Mouse (Mus musculus) embryonic facial prominence, embryonic 11.5 days (tissue): ENCODE results near the gene Akap4. TPM values are rescaled to one million over a fixed set of nuclear protein-coding genes. Genes with fewer than 3 reads are reported as not detected.

Experiments used
- ATAC-seq: fragments of 200-750 bp; cut with Nextera tagmentation; replicated peaks from 2 replicates; pipeline ENCODE4 v1.8.0; 2017; ENCODE audit warnings: low read depth; ENCODE audit not compliant: insufficient number of reproducible peaks, low FRiP score, low TSS enrichment
- DNase-seq: peaks from one replicate; pipeline ENCODE4 v3.0.0-alpha.2; 2015; ENCODE audit warnings: low spot score
- H3K27ac ChIP-seq: fragments of 300-500 bp; sonication (generic); replicated peaks from 2 replicates; pipeline ENCODE4 v1.5.1; 2014; ENCODE audit warnings: mild to moderate bottlenecking, low read depth, low read length, control low read depth
- H3K27me3 ChIP-seq: fragments of 300-500 bp; sonication (generic); 2 replicates; pipeline ENCODE4 v1.6.1; 2014; ENCODE audit warnings: mild to moderate bottlenecking, low read length, moderate library complexity, mixed read lengths; ENCODE audit not compliant: control insufficient read depth, insufficient read depth
- H3K36me3 ChIP-seq: fragments of 300-500 bp; sonication (generic); replicated peaks from 2 replicates; pipeline ENCODE4 v1.6.1; 2014; ENCODE audit warnings: low read depth, mild to moderate bottlenecking, low read length, moderate library complexity, mixed read lengths; ENCODE audit not compliant: control insufficient read depth, insufficient read depth
- H3K4me1 ChIP-seq: fragments of 300-500 bp; sonication (generic); 2 replicates; pipeline ENCODE4 v1.6.1; 2014; ENCODE audit warnings: low read length, mixed read lengths; ENCODE audit not compliant: control insufficient read depth, insufficient read depth
- H3K4me2 ChIP-seq: fragments of 300-500 bp; sonication (generic); 2 replicates; pipeline ENCODE4 v1.6.1; 2014; ENCODE audit warnings: low read depth, mild to moderate bottlenecking, control low read depth, low read length, moderate library complexity
- H3K4me3 ChIP-seq: fragments of 300-500 bp; sonication (generic); 2 replicates; pipeline ENCODE4 v1.5.1; 2014; ENCODE audit warnings: low read depth, low read length, control low read depth
- H3K9ac ChIP-seq: fragments of 300-500 bp; sonication (generic); replicated peaks from 2 replicates; pipeline ENCODE4 v1.6.1; 2014; ENCODE audit warnings: mild to moderate bottlenecking, control low read depth, low read length
- H3K9me3 ChIP-seq: fragments of 300-500 bp; sonication (generic); replicated peaks from 2 replicates; pipeline ENCODE4 v1.6.1; 2016; ENCODE audit warnings: mild to moderate bottlenecking, low read length, inconsistent platforms, mixed read lengths; ENCODE audit not compliant: control insufficient read depth
- WGBS: fragments of 180-500 bp; shearing (Covaris S2); extraction: QIAGEN DNeasy Blood & Tissue Kit; methylation state at CpG from one replicate; pipeline ENCODE4 v1.1.7; 2014; 5-methylcytosine and 5-hydroxymethylcytosine counted together
- polyA plus RNA-seq: library from polyadenylated mRNA; unstranded; fragments of >200 nt; fragmentation: Nextera tagmentation; extraction: Ambion mirVana; gene quantifications from 2 replicates; pipeline ENCODE4 v1.2.1, GENCODE M21; 2014

Akap4 gene
- polyA plus RNA-seq, result not detected in 2 replicates

DNA sequence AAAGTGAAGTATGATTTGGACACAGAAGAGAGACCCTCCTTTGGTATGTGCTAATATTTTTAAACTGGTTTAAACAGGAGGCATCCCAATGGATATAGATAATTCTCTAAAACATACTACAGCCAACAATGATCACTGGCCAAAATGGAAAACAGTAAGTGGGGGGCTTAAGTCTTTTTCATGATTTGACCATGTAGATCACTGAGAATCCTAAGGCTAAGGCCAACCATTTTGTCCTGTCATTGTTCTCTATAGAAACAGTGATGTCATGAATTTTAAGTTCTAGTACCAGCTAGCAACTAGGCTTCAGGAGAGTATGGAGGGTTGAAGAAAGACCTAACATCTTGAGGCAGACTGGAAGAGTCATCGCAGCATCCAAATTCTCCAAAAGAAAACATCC, at the start of gene Akap4:
Gene Akap4, plus strand, starts transcription at position 301 of the 400 bp plus-strand sequence.
- H3K9me3 ChIP-seq, result no peaks in the 10 kb centered on the region
- no peaks in the 10 kb centered on the region for H3K27me3 ChIP-seq
- no peak within 1 kb of the TSS for H3K27ac ChIP-seq
- DNase-seq (no peak), ATAC-seq (no peak)
- no peaks in the 10 kb centered on the region for H3K4me1 ChIP-seq
- H3K9ac ChIP-seq, result no peak within 1 kb of the TSS
- no peaks in the 10 kb centered on the region for H3K36me3 ChIP-seq
- 96% methylated on average over 1 of the region's 1 CpGs for WGBS
- H3K4me3 ChIP-seq, result no peak within 1 kb of the TSS
- H3K4me2 ChIP-seq, result no peak within 1 kb of the TSS

DNA sequence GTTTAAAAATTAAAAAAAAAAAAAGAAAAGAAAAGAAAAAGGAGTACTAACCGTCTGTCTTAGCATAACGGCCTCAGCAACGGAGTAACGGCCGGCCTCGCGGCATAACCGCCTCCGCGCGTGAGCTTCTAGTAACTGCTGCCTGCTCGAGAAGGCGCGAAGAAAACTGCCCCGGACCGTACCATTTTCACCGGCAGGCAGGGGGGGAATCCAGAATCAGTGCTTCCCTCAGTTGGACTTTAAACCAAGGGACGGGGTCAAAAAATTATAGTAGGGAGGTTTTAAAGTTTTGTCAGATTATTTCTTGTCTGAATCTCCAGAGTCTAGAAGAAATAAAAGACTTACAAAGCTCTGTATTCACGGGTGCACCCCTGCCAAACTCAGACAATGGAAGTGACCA, 25.8 kb upstream of the Akap4 start, which contains the start of gene Ccnb3:
Gene Ccnb3, minus strand, starts transcription at position 101 of the 400 bp plus-strand sequence.
- no peak within 1 kb of the TSS for H3K4me2 ChIP-seq
- H3K9me3 ChIP-seq, result no peaks in the 10 kb centered on the region
- no peaks in the 10 kb centered on the region for H3K4me1 ChIP-seq
- no peak within 1 kb of the TSS for H3K9ac ChIP-seq
- no peaks in the 10 kb centered on the region for H3K36me3 ChIP-seq
- 90% methylated on average over 19 of the region's 19 CpGs for WGBS
- ATAC-seq (no peak), DNase-seq (no peak)
- no peak within 1 kb of the TSS for H3K4me3 ChIP-seq
- H3K27ac ChIP-seq, result no peak within 1 kb of the TSS
- H3K27me3 ChIP-seq, result no peaks in the 10 kb centered on the region

DNA sequence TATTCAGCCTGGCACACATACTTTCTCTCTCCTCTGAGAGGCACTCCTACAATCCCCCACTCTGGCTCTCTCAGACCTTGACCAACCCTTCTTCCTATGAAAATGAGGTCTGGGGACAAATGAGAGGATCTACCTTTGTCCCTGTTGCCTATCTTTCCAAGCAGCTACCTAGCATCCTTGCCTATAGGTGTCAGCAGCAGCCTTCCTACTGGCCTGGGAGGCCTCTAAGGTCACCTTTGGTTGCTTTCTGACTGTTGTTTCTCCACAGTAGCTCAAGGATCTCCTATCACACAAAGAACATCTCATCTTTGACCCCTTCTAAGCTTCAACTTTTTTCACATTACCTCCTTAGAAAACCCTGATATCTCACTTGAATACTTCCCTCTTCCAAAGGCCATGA, 10.3 kb upstream of the Akap4 start:
- Histone ChIP-seq H3K36me3 (no peaks in the 10 kb centered on the region), H3K9me3 (no peaks in the 10 kb centered on the region), H3K9ac (no peak overlapping the region), H3K4me2 (no peak overlapping the region), H3K27me3 (no peaks in the 10 kb centered on the region), H3K27ac (no peak overlapping the region), H3K4me3 (no peak overlapping the region), H3K4me1 (no peaks in the 10 kb centered on the region)
- no peak for ATAC-seq
- DNase-seq, result no peak

DNA sequence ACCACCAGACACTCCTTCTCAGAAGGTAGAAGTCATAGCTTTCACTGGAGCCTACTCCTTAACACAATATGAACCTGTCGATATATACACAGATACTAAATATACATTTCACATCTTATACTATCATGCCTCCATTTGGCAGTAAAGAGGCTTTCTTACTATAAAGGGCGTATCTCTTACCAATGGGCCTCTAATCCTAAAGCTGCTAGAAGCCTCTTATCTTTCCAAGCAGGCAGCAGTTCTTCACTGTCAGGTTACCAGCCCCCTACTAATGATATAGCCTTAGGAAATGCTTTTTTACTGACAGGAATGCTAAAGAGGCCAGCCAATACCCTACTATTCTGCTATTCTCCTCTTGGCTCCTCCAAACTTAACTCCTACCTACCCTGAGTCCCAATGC, 9.7 kb upstream of the Akap4 start:
- WGBS, result 91% methylated on average over 2 of the region's 2 CpGs
- Histone ChIP-seq H3K27me3 (no peaks in the 10 kb centered on the region), H3K27ac (no peak overlapping the region), H3K9me3 (no peaks in the 10 kb centered on the region), H3K36me3 (no peaks in the 10 kb centered on the region), H3K4me1 (no peaks in the 10 kb centered on the region), H3K9ac (no peak overlapping the region), H3K4me2 (no peak overlapping the region), H3K4me3 (no peak overlapping the region)
- DNase-seq (no peak), ATAC-seq (no peak)

DNA sequence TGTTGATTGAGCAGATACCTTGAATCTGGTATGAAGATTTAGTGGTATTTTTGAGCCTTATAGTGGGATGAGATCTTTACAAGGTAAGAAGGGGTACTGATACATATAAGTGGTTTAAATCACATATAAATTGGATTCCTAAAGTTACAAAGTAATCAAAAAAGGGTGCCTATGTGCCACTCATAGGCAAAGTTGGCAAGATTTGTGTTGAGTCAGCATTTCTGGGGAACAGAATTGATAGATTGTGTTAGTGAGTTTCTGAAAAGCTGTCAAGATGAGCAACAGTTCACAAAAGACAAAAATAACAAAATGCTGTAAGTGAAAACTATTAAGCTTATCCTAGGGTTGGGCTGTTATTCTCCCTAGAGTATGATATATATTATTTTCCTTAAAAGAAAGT, 3.2 kb upstream of the Akap4 start:
- no peak overlapping the region for H3K9ac ChIP-seq
- no peak for DNase-seq
- no peak overlapping the region for H3K4me3 ChIP-seq
- H3K36me3 ChIP-seq, result no peaks in the 10 kb centered on the region
- H3K27me3 ChIP-seq, result no peaks in the 10 kb centered on the region
- H3K9me3 ChIP-seq, result no peaks in the 10 kb centered on the region
- H3K4me2 ChIP-seq, result no peak overlapping the region
- H3K27ac ChIP-seq, result no peak overlapping the region
- H3K4me1 ChIP-seq, result no peaks in the 10 kb centered on the region
- no peak for ATAC-seq

DNA sequence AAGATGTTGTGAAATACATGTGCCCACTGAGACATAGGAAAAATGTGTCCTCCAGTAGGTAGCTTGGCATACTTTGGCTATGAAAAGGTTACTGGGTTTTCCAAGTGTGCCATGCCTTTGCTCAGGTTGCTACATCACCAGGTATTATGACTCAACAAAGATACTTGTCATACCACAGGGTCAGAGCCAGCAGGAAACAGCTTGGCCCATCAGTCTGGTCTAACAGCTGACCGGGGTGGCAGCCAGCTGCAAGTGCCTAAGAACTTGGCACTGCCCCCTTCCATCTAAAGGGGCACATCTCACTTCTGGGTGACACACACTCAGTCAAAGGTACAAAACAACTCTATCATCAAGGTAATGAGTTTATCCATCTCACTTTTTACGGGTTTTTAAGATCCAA, 683 bp downstream of the Akap4 start:
- Histone ChIP-seq H3K27ac (no peak overlapping the region), H3K9me3 (no peaks in the 10 kb centered on the region), H3K4me1 (no peaks in the 10 kb centered on the region), H3K4me2 (no peak overlapping the region), H3K4me3 (no peak overlapping the region), H3K27me3 (no peaks in the 10 kb centered on the region), H3K9ac (no peak overlapping the region), H3K36me3 (no peaks in the 10 kb centered on the region)
- 74% methylated on average over 2 of the region's 2 CpGs for WGBS
- DNase-seq (no peak), ATAC-seq (no peak)

DNA sequence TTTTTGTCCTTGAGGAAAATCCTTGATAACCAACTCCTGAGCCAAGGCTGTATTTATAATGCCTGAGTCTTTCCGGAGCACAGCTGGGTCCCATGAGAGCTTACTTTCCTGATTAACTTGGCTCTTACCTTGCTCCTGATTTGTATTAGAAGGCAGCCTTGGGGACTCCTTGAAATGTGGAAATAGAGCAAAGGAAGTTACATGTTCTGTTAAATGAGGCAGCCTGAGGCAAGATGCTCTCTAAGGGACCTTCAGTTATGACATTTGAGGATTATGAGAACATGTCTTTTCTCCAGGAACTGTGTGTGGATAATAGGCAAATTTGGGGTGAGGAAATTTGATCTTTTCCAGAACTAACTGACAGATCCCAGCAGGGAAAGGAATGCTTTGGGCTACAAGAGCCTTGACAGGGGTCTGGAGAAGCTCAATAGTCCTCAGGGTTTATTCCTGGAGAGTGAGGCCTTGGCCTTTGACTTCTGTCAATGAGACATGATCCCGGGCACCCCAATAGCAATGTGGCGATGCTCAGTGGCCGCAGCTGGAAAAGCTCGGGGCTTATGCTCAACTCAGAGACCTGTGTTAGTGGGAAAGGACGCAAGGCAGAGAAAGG, 12.6 kb downstream of the Akap4 start:
- DNase-seq (peak; percentile 52), ATAC-seq (no peak)
- Histone ChIP-seq H3K9me3 (no peaks in the 10 kb centered on the region), H3K4me2 (no peak overlapping the region), H3K27ac (no peak overlapping the region), H3K4me1 (no peaks in the 10 kb centered on the region), H3K36me3 (no peaks in the 10 kb centered on the region), H3K9ac (no peak overlapping the region), H3K4me3 (no peak overlapping the region), H3K27me3 (no peaks in the 10 kb centered on the region)
- 50% methylated on average over 6 of the region's 6 CpGs for WGBS

DNA sequence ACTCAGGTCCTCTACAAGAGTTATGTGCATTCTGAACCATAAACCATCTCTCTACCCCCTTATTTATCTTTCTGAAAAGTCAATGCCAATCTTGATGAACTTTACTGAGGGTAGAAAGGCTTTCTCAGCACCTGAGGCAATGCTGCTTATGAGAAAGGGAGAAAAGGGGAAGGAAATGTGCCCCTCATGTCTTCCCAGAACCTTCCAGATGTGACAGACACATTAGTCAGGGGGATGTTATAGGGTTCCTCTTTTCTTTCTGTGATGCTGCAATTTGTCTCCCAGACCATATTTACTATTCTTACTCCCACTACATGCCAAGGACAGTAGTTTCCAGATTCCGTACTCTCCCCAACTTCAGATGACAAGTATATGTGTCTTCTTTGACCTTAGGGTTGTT, 18.6 kb downstream of the Akap4 start:
- no peaks in the 10 kb centered on the region for H3K36me3 ChIP-seq

More for the DNA sequence above, 18.6 kb downstream of the Akap4 start:
- Histone ChIP-seq H3K9me3 (no peaks in the 10 kb centered on the region), H3K27ac (no peak overlapping the region), H3K4me1 (no peaks in the 10 kb centered on the region), H3K4me2 (no peak overlapping the region), H3K4me3 (no peak overlapping the region), H3K9ac (no peak overlapping the region), H3K27me3 (no peaks in the 10 kb centered on the region)
- DNase-seq, result no peak
- WGBS, result 89% methylated on average over 1 of the region's 1 CpGs
- no peak for ATAC-seq
